Mouse (Mus musculus) stomach, embryonic 14.5 days (tissue): Measurements from ENCODE around the gene Nfat5. TPM values are rescaled to one million over a fixed set of nuclear protein-coding genes. Genes with fewer than 3 reads are reported as not detected.

Experiments used
- ATAC-seq: fragments of 200-750 bp; cut with Nextera tagmentation; 2 replicates; pipeline ENCODE4 v1.8.0; 2017; ENCODE audit warnings: low read depth, moderate TSS enrichment; ENCODE audit not compliant: insufficient number of reproducible peaks, insufficient read depth, low FRiP score
- H3K27ac ChIP-seq: fragments of 300-500 bp; sonication (generic); 2 replicates; pipeline ENCODE4 v1.5.1; 2014; ENCODE audit warnings: mild to moderate bottlenecking, low read length, moderate library complexity, mixed read lengths
- H3K27me3 ChIP-seq: fragments of 300-500 bp; sonication (generic); 2 replicates; pipeline ENCODE4 v1.6.1; 2014; ENCODE audit warnings: low read length, control low read depth, mixed read lengths; ENCODE audit not compliant: control insufficient read depth, insufficient read depth
- H3K36me3 ChIP-seq: fragments of 300-500 bp; sonication (generic); 2 replicates; pipeline ENCODE4 v1.6.1; 2014; ENCODE audit warnings: mild to moderate bottlenecking, control low read depth, low read length, moderate library complexity, mixed read lengths; ENCODE audit not compliant: control insufficient read depth, insufficient read depth
- H3K4me1 ChIP-seq: fragments of 300-500 bp; sonication (generic); 2 replicates; pipeline ENCODE4 v1.6.1; 2014; ENCODE audit warnings: low read length, control low read depth, mixed read lengths; ENCODE audit not compliant: control insufficient read depth, insufficient read depth
- H3K4me2 ChIP-seq: fragments of 300-500 bp; sonication (generic); replicated peaks from 2 replicates; pipeline ENCODE4 v1.6.1; 2014; ENCODE audit warnings: low read depth, low read length, control low read depth
- H3K4me3 ChIP-seq: fragments of 300-500 bp; sonication (generic); 2 replicates; pipeline ENCODE4 v1.5.1; 2014; ENCODE audit warnings: low read depth, low read length, control low read depth
- H3K9ac ChIP-seq: fragments of 300-500 bp; sonication (generic); replicated peaks from 2 replicates; pipeline ENCODE4 v1.6.1; 2014; ENCODE audit warnings: low read depth, mild to moderate bottlenecking, control low read depth, low read length, moderate library complexity, mixed read lengths
- H3K9me3 ChIP-seq: fragments of 300-500 bp; sonication (generic); 2 replicates; pipeline ENCODE4 v1.6.1; 2016; ENCODE audit warnings: low read depth, low read length, control low read depth; ENCODE audit not compliant: control insufficient read depth
- WGBS: fragments of 180-500 bp; shearing (Covaris S2); extraction: QIAGEN DNeasy Blood & Tissue Kit; methylation state at CpG from one replicate; pipeline ENCODE4 v1.1.7; 2014; 5-methylcytosine and 5-hydroxymethylcytosine counted together
- polyA plus RNA-seq: library from polyadenylated mRNA; unstranded; fragments of >200 nt; fragmentation: Nextera tagmentation; extraction: Ambion mirVana; gene quantifications from 2 replicates; pipeline ENCODE4 v1.2.1, GENCODE M21; 2014

The Nfat5 gene
- polyA plus RNA-seq, 1 experiment from 2014 or later = 20.7 TPM

GRCm38 (mm10) chr8:107412552-107412951 is 119.3 kb downstream of the Nfat5 start:
- 85% methylated on average over 8 of the region's 8 CpGs for WGBS
- ATAC-seq = no peak
- peaks cover 75% of the 10 kb centered on the region for H3K36me3 ChIP-seq

GRCm38 (mm10) chr8:107413881-107414280 is 120.6 kb downstream of the Nfat5 start:
- Histone ChIP-seq H3K27me3 (no peaks in the 10 kb centered on the region), H3K4me3 (no peak overlapping the region), H3K4me1 (no peaks in the 10 kb centered on the region), H3K4me2 (no peak overlapping the region), H3K9ac (no peak overlapping the region), H3K27ac (no peak overlapping the region), H3K9me3 (no peaks in the 10 kb centered on the region), H3K36me3 (peaks cover 89% of the 10 kb centered on the region)
- no peak for ATAC-seq
- WGBS = 89% methylated on average over 10 of the region's 10 CpGs

More at GRCm38 (mm10) chr8:107412552-107412951, 119.3 kb downstream of the Nfat5 start:
- Histone ChIP-seq H3K4me2 (no peak overlapping the region), H3K27ac (no peak overlapping the region), H3K9ac (no peak overlapping the region), H3K9me3 (no peaks in the 10 kb centered on the region), H3K27me3 (no peaks in the 10 kb centered on the region), H3K4me1 (no peaks in the 10 kb centered on the region), H3K4me3 (no peak overlapping the region)

- Histone ChIP-seq H3K4me3 (no peak overlapping the region), H3K36me3 (peaks cover 88% of the 10 kb centered on the region), H3K27ac (no peak overlapping the region), H3K4me2 (no peak overlapping the region), H3K27me3 (no peaks in the 10 kb centered on the region), H3K9me3 (no peaks in the 10 kb centered on the region), H3K9ac (no peak overlapping the region), H3K4me1 (no peaks in the 10 kb centered on the region)
- no peak for ATAC-seq
- 93% methylated on average over 12 of the region's 12 CpGs for WGBS
These were observed 123.7 kb downstream of the Nfat5 start for GRCm38 (mm10) chr8:107417001-107417400.

- H3K4me2 ChIP-seq = peak overlapping the region; percentile 84
- H3K27me3 ChIP-seq = no peaks in the 10 kb centered on the region
- H3K4me1 ChIP-seq = peaks cover 10% of the 10 kb centered on the region; the same call in 1 of the 2 replicates
- H3K9me3 ChIP-seq = no peaks in the 10 kb centered on the region
- H3K4me3 ChIP-seq = peak overlapping the region; percentile 94
- ATAC-seq = no peak
- peak overlapping the region; percentile 64 for H3K9ac ChIP-seq
- no peak overlapping the region; the same call in 1 of the 2 replicates for H3K27ac ChIP-seq
- peaks cover 22% of the 10 kb centered on the region for H3K36me3 ChIP-seq
- 28% methylated on average over 9 of the region's 9 CpGs for WGBS
These were observed 130.9 kb downstream of the Nfat5 start for GRCm38 (mm10) chr8:107424176-107424575.

DNA sequence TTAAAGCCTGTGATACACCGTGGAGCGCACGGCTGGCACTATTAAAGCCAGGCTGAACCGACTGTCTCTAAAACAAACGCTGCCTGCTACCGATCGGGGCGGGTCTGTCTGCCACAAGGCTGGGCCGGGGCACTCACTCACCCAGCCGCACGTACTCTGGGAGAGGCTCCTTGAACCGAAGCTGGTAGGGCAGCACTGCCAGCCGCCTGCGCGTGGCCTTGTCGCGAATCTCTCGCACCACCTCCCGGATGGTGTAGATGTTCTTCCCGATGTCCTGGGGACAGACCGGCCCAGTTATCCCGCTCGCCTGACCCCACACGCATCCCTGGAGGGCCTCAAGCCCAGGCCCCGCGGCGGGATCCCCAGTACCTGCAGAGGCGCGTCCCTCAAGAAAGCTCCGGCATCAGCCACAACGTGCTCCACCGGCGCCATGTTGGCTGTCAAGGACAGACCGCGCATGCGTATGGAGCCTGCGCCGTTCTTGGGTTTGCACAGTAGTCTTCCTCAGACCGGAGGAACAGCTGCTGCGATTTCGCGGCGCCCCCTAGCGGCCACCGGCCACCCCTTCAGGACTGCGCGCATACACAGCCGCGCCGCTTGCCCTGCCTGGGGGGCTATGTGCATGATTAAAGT is 131.4 kb downstream of the Nfat5 start, which contains the start of gene Nob1:
Gene Nob1 (minus strand): TSS at position 455 of the 633 bp plus-strand sequence.
- H3K36me3 ChIP-seq = peaks cover 17% of the 10 kb centered on the region
- H3K9ac ChIP-seq = peak within 1 kb of the TSS; percentile 64
- peak; percentile 98 for ATAC-seq

GRCm38 (mm10) chr8:107425230-107425597 is 131.9 kb downstream of the Nfat5 start:
- Histone ChIP-seq H3K9me3 (no peaks in the 10 kb centered on the region), H3K4me3 (peak overlapping the region; percentile 94; the same call in 1 of the 2 replicates), H3K36me3 (peaks cover 12% of the 10 kb centered on the region), H3K4me2 (peak overlapping the region; percentile 84), H3K4me1 (peaks cover 10% of the 10 kb centered on the region; the same call in 1 of the 2 replicates), H3K27ac (no peak overlapping the region), H3K27me3 (no peaks in the 10 kb centered on the region), H3K9ac (no peak overlapping the region)
- ATAC-seq = no peak
- WGBS = 43% methylated on average over 8 of the region's 8 CpGs

More for the DNA sequence above, 131.4 kb downstream of the Nfat5 start, which contains the start of gene Nob1:
- Histone ChIP-seq H3K27me3 (no peaks in the 10 kb centered on the region), H3K4me2 (peak within 1 kb of the TSS; percentile 84), H3K4me1 (peaks cover 10% of the 10 kb centered on the region; the same call in 1 of the 2 replicates), H3K27ac (peak within 1 kb of the TSS; percentile 55; the same call in 1 of the 2 replicates), H3K9me3 (no peaks in the 10 kb centered on the region), H3K4me3 (peak within 1 kb of the TSS; percentile 94)
- under 1% methylated on average over 50 of the region's 50 CpGs for WGBS

Other genes with a start within 250 kb of the Nfat5 start
- gene Pdf, start 244.9 kb upstream of the Nfat5 start, polyA plus RNA-seq = 38.8 and 40.4 TPM in 2 replicates
- gene Cog8, start 236.8 kb upstream of the Nfat5 start, polyA plus RNA-seq = 31.9 and 36.5 TPM in 2 replicates
- gene Nip7, start 236.6 kb upstream of the Nfat5 start, polyA plus RNA-seq = 83.9 and 93.6 TPM in 2 replicates
- gene Tmed6, start 227.8 kb upstream of the Nfat5 start, polyA plus RNA-seq = 12.6 and 22.5 TPM in 2 replicates
- gene Terf2, start 196.9 kb upstream of the Nfat5 start, polyA plus RNA-seq = 15.8 and 17.6 TPM in 2 replicates
- gene Cyb5b, start 142.8 kb upstream of the Nfat5 start, polyA plus RNA-seq = 89.6 and 105 TPM in 2 replicates
- 13.9 and 15.0 TPM in 2 replicates for gene Nqo1, start 109.7 kb downstream of the Nfat5 start, polyA plus RNA-seq
- gene Nob1, start 131.6 kb downstream of the Nfat5 start, polyA plus RNA-seq = 67.8 and 72.3 TPM in 2 replicates
- 37.1 and 39.8 TPM in 2 replicates for gene Wwp2, start 142.9 kb downstream of the Nfat5 start, polyA plus RNA-seq